Mouse (Mus musculus) layer of hippocampus, adult 18-20 months (tissue): ENCODE results near the gene Bnc1. TPM values are rescaled to one million over a fixed set of nuclear protein-coding genes. Genes with fewer than 3 reads are reported as not detected.

Experiments used
- DNase-seq, 2 experiments: peaks; one replicate each; pipeline ENCODE4 v3.0.0; 2022; ENCODE audit warnings: low spot score in 2 of 2
- total RNA-seq, 2 experiments: library from RNA; stranded (reverse); gene quantifications; 2 replicates each; pipeline ENCODE4 v1.2.3; 2021

Bnc1 gene
- total RNA-seq, 2 experiments from 2014 or later = 0.07 TPM; not detected in 1

DNA sequence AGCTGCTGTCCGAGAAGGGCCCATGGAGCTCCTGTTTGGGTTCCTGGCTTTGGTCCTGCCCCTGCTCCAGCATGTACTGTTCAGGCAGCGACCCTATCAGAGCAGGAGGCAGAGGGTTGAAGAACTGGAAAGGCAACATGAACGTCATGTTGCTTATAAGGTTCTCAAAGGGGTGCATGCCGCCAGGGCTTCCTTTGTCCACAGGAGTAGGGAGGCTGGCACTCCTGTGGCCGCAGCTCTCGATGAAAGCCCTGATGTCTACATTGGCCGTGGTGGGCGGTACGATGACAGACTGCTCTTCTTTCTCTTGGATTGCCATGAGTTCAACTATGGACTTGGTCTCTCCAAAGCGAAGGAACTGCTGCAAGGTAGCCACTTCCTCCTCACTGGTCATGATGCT lies 17.5 kb downstream of the Bnc1 start:
- no peak for DNase-seq

DNA sequence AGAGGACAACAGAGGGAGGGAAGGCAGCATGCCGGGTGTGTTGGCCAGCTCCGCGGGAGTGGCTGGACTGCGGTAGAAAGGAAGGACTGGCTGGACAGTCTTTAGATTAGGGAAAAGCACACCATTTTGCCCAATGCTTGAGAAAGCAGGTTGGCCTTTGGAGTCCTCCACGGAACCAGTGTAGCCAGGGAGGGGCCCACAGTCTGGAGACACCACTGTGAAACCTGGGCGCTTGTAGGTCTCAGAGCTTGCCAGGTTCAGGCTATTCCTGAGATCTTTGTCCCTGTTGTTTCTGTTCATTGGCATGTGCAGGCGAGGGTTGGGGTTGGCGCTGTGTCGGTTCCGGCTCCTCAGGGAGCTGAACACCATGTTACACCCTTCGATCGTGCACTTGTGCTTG lies 18.2 kb downstream of the Bnc1 start:
- no peak for DNase-seq

- DNase-seq = no peak
Measured at GRCm38 (mm10) chr7:81973339-81973738, 18.8 kb downstream of the Bnc1 start.

DNA sequence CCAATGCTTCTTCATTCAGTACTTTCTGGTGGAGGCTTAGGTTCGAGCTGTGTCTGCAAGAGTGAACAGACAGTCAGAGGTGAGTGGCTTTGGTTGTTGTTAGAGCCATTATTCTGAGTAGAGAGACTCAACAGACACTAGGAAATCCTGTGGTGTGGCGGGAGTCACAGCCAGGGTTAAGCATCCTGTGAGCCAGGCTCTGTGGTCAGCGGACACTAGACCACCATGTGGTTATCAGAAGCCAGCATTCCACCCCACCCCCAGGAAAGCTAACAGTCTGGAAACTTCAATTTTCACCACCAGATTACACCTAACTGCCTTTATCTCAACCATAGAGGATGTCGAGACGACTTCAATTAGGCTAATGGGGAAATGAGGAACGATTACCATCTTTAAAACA lies 23.1 kb downstream of the Bnc1 start:
- DNase-seq = no peak

DNA sequence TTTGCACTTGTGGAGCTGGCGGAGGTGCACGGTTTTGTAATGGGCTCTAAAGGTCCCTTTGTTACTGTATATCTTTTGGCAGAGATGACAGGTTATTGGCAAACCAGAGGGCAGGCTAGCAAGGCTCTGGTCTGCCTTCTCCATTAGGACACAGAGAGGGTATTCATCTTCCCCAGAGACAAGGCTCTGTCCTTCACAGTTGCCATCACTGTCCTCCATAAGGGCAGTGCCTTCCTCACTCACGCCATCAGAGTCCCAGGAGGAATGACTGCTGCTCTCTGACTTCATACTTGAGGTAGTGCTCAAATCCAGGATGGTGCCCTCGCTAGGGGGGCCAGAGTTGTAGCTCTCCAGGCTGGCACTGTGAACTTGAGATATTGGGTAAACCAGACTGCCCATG lies 23.6 kb downstream of the Bnc1 start:
- no peak for DNase-seq

DNA sequence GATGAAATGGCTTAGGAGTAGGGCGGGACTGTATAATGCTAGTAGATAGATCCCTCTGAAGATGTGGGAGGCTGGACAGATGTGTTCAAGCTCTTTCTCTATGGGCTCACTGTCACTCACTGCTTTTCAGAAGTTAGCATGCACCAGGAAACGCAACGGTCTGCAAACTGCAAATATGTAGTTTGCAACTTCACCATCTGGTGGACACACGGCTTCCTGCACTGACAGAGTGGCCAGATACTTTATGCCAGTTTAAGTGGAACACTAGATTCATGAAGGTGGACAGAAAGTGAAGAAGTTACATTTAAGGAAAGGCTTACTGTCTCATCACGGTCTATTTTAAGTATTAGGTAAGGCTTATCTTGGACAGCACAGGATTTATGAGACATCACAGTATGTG lies 25.9 kb downstream of the Bnc1 start:
- DNase-seq = no peak

DNA sequence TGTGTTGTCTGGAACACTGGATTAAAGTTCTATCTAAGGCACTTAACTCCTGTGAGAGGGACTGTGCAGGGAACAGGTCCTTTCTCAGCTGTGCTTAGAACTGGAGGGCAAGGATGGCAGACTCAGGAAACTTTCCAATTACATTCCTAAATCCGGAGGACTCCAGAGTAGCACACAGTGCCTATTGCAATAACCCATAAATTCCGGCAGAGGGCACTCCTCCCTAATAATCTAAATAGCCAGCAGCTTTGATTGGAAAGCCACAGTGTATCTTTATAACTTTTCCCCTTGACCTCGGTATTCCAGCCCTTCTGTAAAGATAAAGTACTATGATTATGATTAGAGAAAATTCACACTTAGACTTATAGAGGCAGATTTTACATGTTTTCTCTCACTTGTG lies 32.4 kb downstream of the Bnc1 start:
- DNase-seq = peak in 1 of 2 experiments; percentile 63

- DNase-seq = peak in 1 of 2 experiments; percentile 62
Measured at GRCm38 (mm10) chr7:81954208-81954846, 37.8 kb downstream of the Bnc1 start.

DNA sequence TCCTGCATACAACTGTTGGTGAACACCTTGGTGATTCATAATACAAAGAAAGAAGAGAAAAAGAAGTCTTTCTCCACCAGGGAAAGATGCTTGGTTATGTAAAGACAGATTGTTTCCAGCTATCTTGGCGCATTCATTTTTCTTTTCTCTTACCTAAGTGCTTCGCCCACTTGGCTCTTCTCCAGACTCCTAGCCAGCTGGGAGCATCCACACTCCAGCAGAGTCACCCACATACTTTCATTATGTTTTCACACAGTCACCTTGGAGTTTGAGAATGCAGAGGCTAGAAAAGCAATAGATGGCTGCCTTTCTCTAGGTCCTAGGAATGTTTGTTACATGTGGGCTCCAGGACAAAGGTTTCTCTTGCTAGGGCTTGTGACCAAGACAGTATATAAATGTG lies 41.6 kb downstream of the Bnc1 start:
- DNase-seq = no peak

DNA sequence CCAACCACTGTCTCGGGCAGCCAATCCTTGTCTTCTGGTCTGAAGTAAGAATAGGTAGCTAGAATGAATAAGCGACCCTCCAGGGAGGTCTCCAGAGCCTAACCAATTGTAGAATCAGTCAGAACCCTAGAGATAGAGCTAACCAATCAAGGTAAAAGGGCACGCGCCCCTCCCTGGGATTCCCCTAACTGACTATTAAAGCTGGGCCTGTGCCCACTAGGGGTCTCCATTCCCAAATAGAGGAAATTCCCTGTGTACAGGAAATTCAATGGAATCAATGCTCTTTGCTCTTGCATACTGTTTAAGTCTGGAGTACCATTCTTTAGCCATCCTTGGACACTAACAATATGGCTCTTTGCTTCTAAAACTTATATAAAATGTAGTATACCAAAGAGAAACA lies 46.7 kb downstream of the Bnc1 start:
- DNase-seq = no peak

GRCm38 (mm10) chr7:81934806-81935205 lies 57.3 kb downstream of the Bnc1 start:
- no peak for DNase-seq

GRCm38 (mm10) chr7:81934267-81934745 lies 57.8 kb downstream of the Bnc1 start, which contains the start of gene Hdgfl3:
Hdgfl3 (minus strand) TSS chr7:81934473.
- DNase-seq = peak; percentile 70 to 82

GRCm38 (mm10) chr7:81933601-81934266 lies 58.4 kb downstream of the Bnc1 start:
- DNase-seq = peak; percentile 33 to 69

GRCm38 (mm10) chr7:81933061-81933600 lies 59.0 kb downstream of the Bnc1 start:
- DNase-seq = no peak

GRCm38 (mm10) chr7:81932521-81933045 lies 59.5 kb downstream of the Bnc1 start:
- DNase-seq = no peak

GRCm38 (mm10) chr7:81928998-81929397 lies 63.1 kb downstream of the Bnc1 start:
- DNase-seq = no peak

- DNase-seq = no peak
Measured at GRCm38 (mm10) chr7:81921379-81921952, 70.6 kb downstream of the Bnc1 start.

- no peak for DNase-seq
Measured at GRCm38 (mm10) chr7:81920314-81920713, 71.8 kb downstream of the Bnc1 start.

DNA sequence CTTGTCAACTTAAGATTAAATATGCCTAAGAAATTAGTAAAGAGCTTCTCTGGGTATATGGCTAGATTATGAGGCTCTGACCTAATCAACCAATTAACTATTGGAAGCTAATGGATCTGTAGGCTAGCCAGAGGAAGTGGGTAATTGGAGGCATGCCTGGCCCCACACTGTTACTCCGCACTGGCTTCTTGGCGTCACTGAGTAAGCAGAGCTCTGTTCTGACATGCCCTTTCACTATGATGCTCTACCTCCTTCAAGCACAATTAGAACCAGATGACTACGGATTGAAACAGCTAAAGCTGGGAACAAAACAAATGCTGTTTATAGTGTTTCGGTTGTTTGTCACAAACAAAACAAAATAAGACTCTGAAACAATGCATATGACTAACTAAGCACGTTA lies 73.8 kb downstream of the Bnc1 start:
- DNase-seq = no peak
